Mouse (Mus musculus) skeletal muscle tissue, adult 2 months (tissue): ENCODE data around the gene Ret.

ENCODE experiments used
- DNase-seq: peaks from one replicate; pipeline ENCODE4 v3.0.0-alpha.2; 2012; ENCODE audit warnings: low read depth, low spot score

Gene Ret

GRCm38 (mm10) chr6:118111810-118112209 is 85.7 kb downstream of the Ret start:
- no peak for DNase-seq
